Mouse (Mus musculus) olfactory bulb, adult 2 months (tissue): ENCODE measurements at regions not wholly inside any gene's neighbourhood (a gene's known extent, or its start where the extent isn't known, plus 50 kb on each side); places are given as distances from the start of the nearest gene placed in this dataset.

ENCODE experiments used
- H3K27ac ChIP-seq: fragments of 200-500 bp; 2 replicates; pipeline ENCODE4 v1.5.1; 2012; ENCODE audit warnings: low read depth, low read length; ENCODE audit not compliant: insufficient read depth
- H3K4me1 ChIP-seq: fragments of 200-500 bp; 2 replicates; pipeline ENCODE4 v1.6.1; 2012; ENCODE audit warnings: low read length; ENCODE audit not compliant: control insufficient read depth, insufficient read depth
- H3K4me3 ChIP-seq: fragments of 200-500 bp; 2 replicates; pipeline ENCODE4 v1.5.1; 2012; ENCODE audit warnings: mild to moderate bottlenecking, low read depth, low read length, moderate library complexity; ENCODE audit not compliant: insufficient read depth
- CTCF ChIP-seq: fragments of 200-500 bp; IDR thresholded peaks from 2 replicates; pipeline ENCODE4 v1.5.1; 2012; ENCODE audit warnings: low read depth, mild to moderate bottlenecking, low read length, moderate library complexity; ENCODE audit not compliant: insufficient read depth
- POLR2A ChIP-seq: fragments of 200-500 bp; IDR thresholded peaks from 2 replicates; pipeline ENCODE4 v1.6.1; 2012; ENCODE audit warnings: mild to moderate bottlenecking, low read depth, low read length, moderate library complexity; ENCODE audit not compliant: insufficient read depth
- WGBS: fragments of 180-500 bp; shearing (Covaris S2); methylation state at CpG from one replicate; pipeline ENCODE4 v1.1.7; 2018; 5-methylcytosine and 5-hydroxymethylcytosine counted together

GRCm38 (mm10) chr4:142625456-142625855, 386.3 kb upstream of the Kazn start:
- Histone ChIP-seq H3K4me1 (no peaks in the 10 kb centered on the region; the same call in 1 of the 2 replicates), H3K4me3 (no peak overlapping the region), H3K27ac (no peak overlapping the region)
- no peak for TF ChIP-seq POLR2A
- no peak for TF ChIP-seq CTCF
- 19% methylated on average over 3 of the region's 3 CpGs for WGBS

- Histone ChIP-seq H3K4me1 (no peaks in the 10 kb centered on the region; the same call in 1 of the 2 replicates), H3K27ac (no peak overlapping the region), H3K4me3 (no peak overlapping the region)
- 75% methylated on average over 17 of the region's 17 CpGs for WGBS
- TF ChIP-seq POLR2A: no peak
- no peak for TF ChIP-seq CTCF
Observed at GRCm38 (mm10) chr4:142622151-142622861, 383.1 kb upstream of the Kazn start.

GRCm38 (mm10) chr4:142619396-142619795, 380.2 kb upstream of the Kazn start:
- Histone ChIP-seq H3K27ac (no peak overlapping the region), H3K4me3 (no peak overlapping the region), H3K4me1 (no peaks in the 10 kb centered on the region)
- TF ChIP-seq CTCF (no peak), POLR2A (no peak)
- 73% methylated on average over 8 of the region's 8 CpGs for WGBS

- no peak overlapping the region for H3K27ac ChIP-seq
- no peak overlapping the region for H3K4me3 ChIP-seq
- 36% methylated on average over 4 of the region's 4 CpGs for WGBS
- H3K4me1 ChIP-seq: no peaks in the 10 kb centered on the region
- no peak for TF ChIP-seq CTCF
- TF ChIP-seq POLR2A: no peak
Observed at GRCm38 (mm10) chr4:142618770-142619169, 379.6 kb upstream of the Kazn start.

- Histone ChIP-seq H3K4me1 (no peaks in the 10 kb centered on the region), H3K27ac (no peak overlapping the region), H3K4me3 (no peak overlapping the region)
- TF ChIP-seq CTCF: no peak
- no peak for TF ChIP-seq POLR2A
- 70% methylated on average over 5 of the region's 5 CpGs for WGBS
Observed at GRCm38 (mm10) chr4:142617676-142618075, 378.5 kb upstream of the Kazn start.

- Histone ChIP-seq H3K4me1 (no peaks in the 10 kb centered on the region), H3K27ac (no peak overlapping the region), H3K4me3 (no peak overlapping the region)
- no peak for TF ChIP-seq CTCF
- no peak for TF ChIP-seq POLR2A
- 91% methylated on average over 7 of the region's 7 CpGs for WGBS
Observed at GRCm38 (mm10) chr4:142616901-142617300, 377.7 kb upstream of the Kazn start.

GRCm38 (mm10) chr4:142605098-142605497, 365.9 kb upstream of the Kazn start:
- TF ChIP-seq POLR2A (no peak), CTCF (no peak)
- Histone ChIP-seq H3K4me1 (no peaks in the 10 kb centered on the region), H3K27ac (no peak overlapping the region), H3K4me3 (no peak overlapping the region)
- 88% methylated on average over 3 of the region's 3 CpGs for WGBS

GRCm38 (mm10) chr4:142597214-142597613, 358.0 kb upstream of the Kazn start:
- TF ChIP-seq CTCF (no peak), POLR2A (no peak)
- Histone ChIP-seq H3K27ac (no peak overlapping the region), H3K4me1 (no peaks in the 10 kb centered on the region), H3K4me3 (no peak overlapping the region)
- WGBS: 78% methylated on average over 4 of the region's 4 CpGs

GRCm38 (mm10) chr4:142589084-142589741, 350.0 kb upstream of the Kazn start:
- no peak overlapping the region for H3K27ac ChIP-seq

More at GRCm38 (mm10) chr4:142589084-142589741, 350.0 kb upstream of the Kazn start:
- H3K4me3 ChIP-seq: no peak overlapping the region
- no peaks in the 10 kb centered on the region for H3K4me1 ChIP-seq
- 84% methylated on average over 7 of the region's 7 CpGs for WGBS
- TF ChIP-seq CTCF: no peak
- no peak for TF ChIP-seq POLR2A
